20 mouse cellular contexts compared by ENCODE assay signal in the genomic region with DNA sequence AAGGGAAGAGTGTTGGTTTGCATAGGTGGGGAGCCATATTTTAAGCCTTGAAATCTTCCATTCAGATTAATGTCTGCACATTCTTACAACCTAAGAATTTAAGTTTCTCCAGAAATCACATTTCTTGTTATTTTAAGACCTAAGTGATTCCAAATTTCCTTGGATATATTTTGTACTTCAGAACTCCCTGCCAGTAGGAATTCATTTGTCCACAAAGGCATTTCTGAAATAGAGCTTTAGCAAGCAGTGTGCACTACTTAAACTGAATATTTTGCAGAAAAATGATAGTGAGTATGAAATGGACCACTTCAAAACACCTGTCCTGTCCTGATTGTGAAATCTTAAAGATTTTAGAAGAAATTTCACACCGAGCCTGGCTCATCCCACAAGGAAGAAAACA.
A peak's percentile ranks its signal among the peaks of the same experiment; 100 is the strongest.
DNase-seq lines count a peak whose midpoint lies in the region; ATAC-seq lines count a peak whose summit lies in the region.
"Had no signal": no experiment of that assay in that cellular context is flagged by ENCODE, and none has a peak within 500 bp of the region (broad histone marks: within the 10 kb centered on the region; RNA-seq: fewer than 3 reads in every experiment).

No protein-coding gene starts in this region.

- no peaks in the 10 kb centered on the region for H3K4me1 ChIP-seq in midbrain, embryonic 14.5 days (ENCODE audit: control insufficient read depth, insufficient read depth, low read length)

- peak; percentile 96 for ATAC-seq in frontal cortex, adult (ENCODE audit: low TSS enrichment)
- ATAC-seq in midbrain, embryonic 14.5 days (ENCODE audit: low FRiP score, low TSS enrichment), result no peak
- ATAC-seq: activated CD4-positive, CD25-positive, alpha-beta regulatory T cell, adult 4 months; CD4-positive, CD25-positive, alpha-beta regulatory T cell, adult 4 months; Patski had no signal

- H3K4me2 ChIP-seq in midbrain, embryonic 14.5 days (ENCODE audit: low read length), result no peak overlapping the region

- no peak for DNase-seq in frontal cortex, postnatal 14 days (ENCODE audit: low spot score in 2 of 2)
- peak; percentile 19 for DNase-seq in brain, adult 2 months (ENCODE audit: low read depth, low spot score)
- DNase-seq in midbrain, embryonic 14.5 days, result no peak
- DNase-seq: adrenal gland, adult 2 months; adrenal gland, adult 8-10 months; adrenal gland, postnatal 10 days; adrenal gland, postnatal 14 days; adrenal gland, postnatal 25 days; adrenal gland, postnatal 36 days; B cell, adult 2 months; cerebellum, adult 11 months; cerebellum, adult 11-12 months; cerebellum, adult 18-20 months; cerebellum, adult 2 months had no signal

- H3K36me3 ChIP-seq in midbrain, embryonic 14.5 days (ENCODE audit: control insufficient read depth, insufficient read depth, low read length), result no peaks in the 10 kb centered on the region
- H3K36me3 ChIP-seq: G1E had no signal

- 98% methylated on average over 1 of the region's 1 CpGs for WGBS in midbrain, embryonic 14.5 days

- no peak overlapping the region for H3K27ac ChIP-seq in midbrain, embryonic 14.5 days (replicated peaks; ENCODE audit: low read depth, low read length)

- H3K27me3 ChIP-seq in midbrain, embryonic 14.5 days (ENCODE audit: control insufficient read depth, insufficient read depth, low read length), result no peaks in the 10 kb centered on the region
- H3K27me3 ChIP-seq: CH12.LX, Patski had no signal

- H3K9ac ChIP-seq in midbrain, embryonic 14.5 days (replicated peaks; ENCODE audit: low read length), result no peak overlapping the region

- no peak overlapping the region for H3K4me3 ChIP-seq in midbrain, embryonic 14.5 days (replicated peaks; ENCODE audit: low read depth, low read length)

- H3K9me3 ChIP-seq in midbrain, embryonic 14.5 days (ENCODE audit: control insufficient read depth, low read length), result no peaks in the 10 kb centered on the region
- H3K9me3 ChIP-seq: G1E had no signal
